Mouse (Mus musculus): ENCODE measurements around the gene Gnb1. TPM values are rescaled to one million over a fixed set of nuclear protein-coding genes. Genes with fewer than 3 reads are reported as not detected.

Gnb1 gene
- polyA plus RNA-seq, 1 experiment from 2014 or later = 778 TPM

DNA sequence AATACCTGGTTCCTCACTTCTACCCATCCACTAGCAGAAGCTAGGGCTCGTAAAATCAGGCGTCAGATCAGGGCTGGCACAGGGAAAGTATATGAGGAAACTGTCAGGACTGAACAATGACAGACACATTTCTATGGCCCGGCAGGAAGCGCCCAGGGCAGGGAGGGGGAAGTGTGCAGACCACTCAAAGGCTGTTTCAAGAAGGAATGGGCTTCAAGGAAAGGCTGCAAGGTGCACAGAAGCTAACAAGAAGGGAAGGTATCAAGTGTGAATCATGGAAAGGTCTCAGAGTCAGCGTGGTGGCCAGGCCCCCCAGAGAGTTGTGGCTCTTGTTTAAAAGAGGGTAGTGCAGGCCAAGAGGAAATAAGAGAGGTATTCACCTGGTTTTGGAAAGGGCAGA lies 705 bp upstream of the Gnb1 start:
- H3K4me1 ChIP-seq (ENCODE audit: control insufficient read depth, insufficient read depth, low read length) = peaks cover 14% of the 10 kb centered on the region
- 34% methylated on average over 5 of the region's 5 CpGs for WGBS
- H3K36me3 ChIP-seq (ENCODE audit: control insufficient read depth, insufficient read depth, low read length) = no peaks in the 10 kb centered on the region
- no peak for ATAC-seq (ENCODE audit: insufficient read depth, low FRiP score, low TSS enrichment)
- H3K27ac ChIP-seq (ENCODE audit: low read depth, low read length) = no peak overlapping the region
- no peaks in the 10 kb centered on the region for H3K9me3 ChIP-seq (ENCODE audit: control insufficient read depth, low read length)
- peak overlapping the region; percentile 74 for H3K4me2 ChIP-seq (ENCODE audit: low read depth)
- H3K4me3 ChIP-seq (ENCODE audit: low read depth, low read length) = peak overlapping the region; percentile 100
- H3K9ac ChIP-seq (ENCODE audit: low read length) = peak overlapping the region; percentile 98
- H3K27me3 ChIP-seq (ENCODE audit: control insufficient read depth, insufficient read depth, low read length) = no peaks in the 10 kb centered on the region
- DNase-seq (ENCODE audit: low spot score) = no peak

DNA sequence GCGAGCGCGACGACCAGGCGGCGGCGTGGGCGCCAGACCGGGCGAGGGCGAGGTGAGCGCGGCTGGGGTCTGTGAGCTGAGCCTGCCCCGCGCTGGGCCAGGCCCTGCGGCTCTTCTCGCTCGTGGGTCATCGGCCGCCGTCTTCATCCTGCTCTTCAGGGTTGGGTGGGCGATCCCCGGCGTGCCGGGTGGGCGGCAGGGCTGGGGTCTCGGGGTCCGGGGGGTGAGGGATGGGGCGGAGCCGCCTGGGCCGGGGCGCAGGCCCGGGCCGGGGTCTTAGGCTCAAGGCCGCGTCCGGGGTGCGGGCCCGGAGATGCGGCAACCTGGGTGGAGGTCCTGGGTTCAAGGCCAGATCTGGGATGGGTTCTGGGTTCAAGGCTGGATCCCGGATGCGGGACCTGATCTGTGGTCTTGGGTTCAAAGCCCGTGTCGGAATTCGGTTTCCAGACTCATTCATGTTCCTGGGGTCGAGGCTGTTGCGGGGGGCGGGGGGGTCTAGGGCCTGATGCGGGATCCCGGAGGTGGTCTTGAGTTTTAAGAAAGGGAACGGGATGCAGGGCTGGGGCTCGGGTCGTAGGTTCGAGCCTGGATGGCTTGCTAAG lies 469 bp downstream of the Gnb1 start:
- DNase-seq (ENCODE audit: low spot score) (peak; percentile 70), ATAC-seq (ENCODE audit: insufficient read depth, low FRiP score, low TSS enrichment) (peak; percentile 76)
- Histone ChIP-seq H3K36me3 (ENCODE audit: control insufficient read depth, insufficient read depth, low read length) (no peaks in the 10 kb centered on the region), H3K27ac (ENCODE audit: low read depth, low read length) (peak overlapping the region; percentile 90), H3K9ac (ENCODE audit: low read length) (peak overlapping the region; percentile 98), H3K4me2 (ENCODE audit: low read depth) (peak overlapping the region; percentile 86), H3K4me3 (ENCODE audit: low read depth, low read length) (peak overlapping the region; percentile 100), H3K9me3 (ENCODE audit: control insufficient read depth, low read length) (no peaks in the 10 kb centered on the region), H3K4me1 (ENCODE audit: control insufficient read depth, insufficient read depth, low read length) (peaks cover 14% of the 10 kb centered on the region), H3K27me3 (ENCODE audit: control insufficient read depth, insufficient read depth, low read length) (no peaks in the 10 kb centered on the region)
- 0% methylated on average over 49 of the region's 54 CpGs for WGBS

DNA sequence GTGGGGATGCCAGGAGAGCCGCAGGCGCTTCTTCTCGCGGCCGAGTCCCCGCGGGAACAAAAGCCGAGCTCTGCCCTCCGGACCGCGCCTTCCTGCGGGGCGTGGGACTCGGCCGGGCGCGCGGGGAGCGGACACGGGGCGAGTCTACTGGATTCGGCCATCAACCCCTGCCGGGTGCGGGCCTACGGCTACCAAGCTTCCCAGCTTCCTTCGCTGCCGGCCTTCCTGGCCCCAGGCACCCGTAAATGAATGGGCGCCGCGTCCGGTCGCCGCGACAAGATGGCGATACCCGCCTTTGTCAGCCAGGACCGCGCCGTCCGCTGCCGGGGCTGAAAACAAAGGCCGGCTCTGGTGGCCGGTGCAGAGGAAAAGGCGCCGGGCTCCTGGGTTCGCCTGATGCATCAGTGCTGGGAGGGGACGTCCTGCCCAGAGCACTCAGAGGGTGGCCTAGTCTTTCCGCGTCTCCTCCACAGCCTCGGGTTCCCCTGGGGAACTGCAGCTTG lies 1.0 kb downstream of the Gnb1 start:
- under 1% methylated on average over 50 of the region's 51 CpGs for WGBS

GRCm38 (mm10) chr4:155494891-155495290 lies 3.7 kb downstream of the Gnb1 start:
- H3K36me3 ChIP-seq (ENCODE audit: control insufficient read depth, insufficient read depth, low read length) = no peaks in the 10 kb centered on the region
- no peak overlapping the region for H3K4me3 ChIP-seq (ENCODE audit: low read depth, low read length)
- DNase-seq (ENCODE audit: low spot score) (no peak), ATAC-seq (ENCODE audit: insufficient read depth, low FRiP score, low TSS enrichment) (no peak)
- WGBS = 85% methylated on average over 4 of the region's 4 CpGs
- no peaks in the 10 kb centered on the region for H3K27me3 ChIP-seq (ENCODE audit: control insufficient read depth, insufficient read depth, low read length)
- no peak overlapping the region for H3K4me2 ChIP-seq (ENCODE audit: low read depth)
- H3K9me3 ChIP-seq (ENCODE audit: control insufficient read depth, low read length) = no peaks in the 10 kb centered on the region
- no peak overlapping the region for H3K27ac ChIP-seq (ENCODE audit: low read depth, low read length)
- no peak overlapping the region for H3K9ac ChIP-seq (ENCODE audit: low read length)
- H3K4me1 ChIP-seq (ENCODE audit: control insufficient read depth, insufficient read depth, low read length) = peaks cover 14% of the 10 kb centered on the region

More for the DNA sequence above, 1.0 kb downstream of the Gnb1 start:
- Histone ChIP-seq H3K4me3 (ENCODE audit: low read depth, low read length) (peak overlapping the region; percentile 100), H3K4me2 (ENCODE audit: low read depth) (peak overlapping the region; percentile 86), H3K9me3 (ENCODE audit: control insufficient read depth, low read length) (no peaks in the 10 kb centered on the region), H3K36me3 (ENCODE audit: control insufficient read depth, insufficient read depth, low read length) (no peaks in the 10 kb centered on the region), H3K27ac (ENCODE audit: low read depth, low read length) (peak overlapping the region; percentile 90), H3K27me3 (ENCODE audit: control insufficient read depth, insufficient read depth, low read length) (no peaks in the 10 kb centered on the region), H3K4me1 (ENCODE audit: control insufficient read depth, insufficient read depth, low read length) (peaks cover 14% of the 10 kb centered on the region), H3K9ac (ENCODE audit: low read length) (peak overlapping the region; percentile 98)
- DNase-seq (ENCODE audit: low spot score) = peak; percentile 71
- no peak; the same call in 1 of the 2 replicates for ATAC-seq (ENCODE audit: insufficient read depth, low FRiP score, low TSS enrichment)

DNA sequence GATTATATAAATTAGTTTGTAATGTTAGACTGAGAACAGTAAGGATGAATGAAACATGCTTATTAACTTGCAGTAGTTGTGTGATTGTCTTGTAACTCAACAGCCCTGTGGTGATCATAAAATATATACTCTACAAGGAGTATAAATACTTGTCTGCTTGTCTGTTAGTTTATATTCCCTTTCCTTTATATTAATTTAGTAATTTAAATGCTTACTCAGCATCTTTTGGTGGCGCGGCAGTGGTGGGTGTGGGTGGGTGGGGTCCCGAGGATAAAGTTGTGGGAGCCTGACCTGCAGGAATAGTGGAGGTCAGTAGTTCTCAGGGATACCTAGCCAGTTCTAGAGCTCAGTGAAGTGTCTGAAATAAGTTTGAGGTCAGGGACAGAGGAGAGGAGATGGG lies 6.8 kb downstream of the Gnb1 start:
- DNase-seq (ENCODE audit: low spot score) (no peak), ATAC-seq (ENCODE audit: insufficient read depth, low FRiP score, low TSS enrichment) (no peak)
- Histone ChIP-seq H3K4me2 (ENCODE audit: low read depth) (no peak overlapping the region), H3K4me3 (ENCODE audit: low read depth, low read length) (no peak overlapping the region), H3K4me1 (ENCODE audit: control insufficient read depth, insufficient read depth, low read length) (peaks cover 10% of the 10 kb centered on the region), H3K27ac (ENCODE audit: low read depth, low read length) (no peak overlapping the region), H3K27me3 (ENCODE audit: control insufficient read depth, insufficient read depth, low read length) (no peaks in the 10 kb centered on the region), H3K9me3 (ENCODE audit: control insufficient read depth, low read length) (no peaks in the 10 kb centered on the region), H3K9ac (ENCODE audit: low read length) (no peak overlapping the region), H3K36me3 (ENCODE audit: control insufficient read depth, insufficient read depth, low read length) (no peaks in the 10 kb centered on the region)
- 81% methylated on average over 3 of the region's 3 CpGs for WGBS

- Histone ChIP-seq H3K4me1 (ENCODE audit: control insufficient read depth, insufficient read depth, low read length) (no peaks in the 10 kb centered on the region), H3K27me3 (ENCODE audit: control insufficient read depth, insufficient read depth, low read length) (no peaks in the 10 kb centered on the region), H3K4me3 (ENCODE audit: low read depth, low read length) (no peak overlapping the region), H3K9me3 (ENCODE audit: control insufficient read depth, low read length) (no peaks in the 10 kb centered on the region), H3K4me2 (ENCODE audit: low read depth) (no peak overlapping the region), H3K9ac (ENCODE audit: low read length) (no peak overlapping the region), H3K27ac (ENCODE audit: low read depth, low read length) (no peak overlapping the region), H3K36me3 (ENCODE audit: control insufficient read depth, insufficient read depth, low read length) (no peaks in the 10 kb centered on the region)
- 79% methylated on average over 2 of the region's 2 CpGs for WGBS
- DNase-seq (ENCODE audit: low spot score) (no peak), ATAC-seq (ENCODE audit: insufficient read depth, low FRiP score, low TSS enrichment) (no peak)
Measured at GRCm38 (mm10) chr4:155501126-155501525, 10.0 kb downstream of the Gnb1 start.

DNA sequence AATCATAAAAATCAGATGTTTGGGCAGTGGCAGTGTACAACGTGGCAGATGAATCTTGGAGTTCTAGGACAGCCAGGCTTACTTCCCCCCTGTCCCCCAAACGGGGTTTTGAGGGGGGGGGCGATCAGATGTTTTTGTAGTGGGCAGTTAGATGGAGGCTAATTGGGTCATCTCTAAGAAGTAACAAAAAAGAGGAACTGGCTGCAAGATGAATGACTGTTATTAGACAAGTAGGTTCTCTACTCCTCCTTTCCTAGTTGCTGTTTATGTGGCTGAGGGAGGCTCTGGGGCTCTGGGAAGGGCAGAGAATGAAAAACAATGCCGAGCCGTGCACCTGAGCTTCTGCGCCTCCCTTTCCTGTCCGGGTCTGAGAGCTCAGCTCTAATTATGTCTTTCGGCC lies 13.9 kb downstream of the Gnb1 start:
- Histone ChIP-seq H3K27me3 (ENCODE audit: control insufficient read depth, insufficient read depth, low read length) (no peaks in the 10 kb centered on the region), H3K4me3 (ENCODE audit: low read depth, low read length) (no peak overlapping the region), H3K4me1 (ENCODE audit: control insufficient read depth, insufficient read depth, low read length) (no peaks in the 10 kb centered on the region), H3K9ac (ENCODE audit: low read length) (no peak overlapping the region), H3K9me3 (ENCODE audit: control insufficient read depth, low read length) (no peaks in the 10 kb centered on the region), H3K27ac (ENCODE audit: low read depth, low read length) (no peak overlapping the region), H3K36me3 (ENCODE audit: control insufficient read depth, insufficient read depth, low read length) (no peaks in the 10 kb centered on the region), H3K4me2 (ENCODE audit: low read depth) (no peak overlapping the region)
- ATAC-seq (ENCODE audit: insufficient read depth, low FRiP score, low TSS enrichment) (no peak), DNase-seq (ENCODE audit: low spot score) (no peak)
- whole genome bisulfite sequencing = 73% methylated on average over 8 of the region's 8 CpGs

DNA sequence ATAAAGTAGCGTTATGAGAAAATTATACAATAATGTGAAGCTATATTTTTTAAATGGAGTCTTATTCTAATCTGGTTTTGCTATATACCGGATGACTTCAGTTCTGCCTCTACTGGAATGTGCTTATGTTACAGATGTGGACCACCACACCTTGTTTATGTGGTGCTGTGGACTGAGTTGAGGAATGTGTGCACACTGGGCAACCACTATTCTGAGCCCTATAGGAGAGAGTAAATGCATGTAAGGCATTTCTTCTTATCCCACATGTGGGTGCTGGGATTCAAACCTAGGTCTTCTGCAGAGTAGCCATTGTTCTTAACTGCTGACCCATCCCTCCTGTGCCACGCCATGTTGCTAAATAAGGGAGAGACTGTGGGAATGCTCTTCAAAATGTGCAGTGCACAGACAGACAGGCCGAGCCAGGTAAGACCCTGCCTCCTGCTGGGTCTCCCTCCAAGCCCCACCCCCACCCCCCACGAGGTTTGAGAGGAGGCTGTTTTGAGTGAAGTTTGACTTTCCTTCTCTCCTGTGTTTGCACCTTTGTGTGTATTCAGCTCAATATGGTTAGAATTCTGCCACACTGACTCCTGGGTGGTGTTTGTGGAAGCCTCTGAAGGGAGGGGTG lies 14.6 kb downstream of the Gnb1 start:
- Histone ChIP-seq H3K4me3 (ENCODE audit: low read depth, low read length) (no peak overlapping the region), H3K9ac (ENCODE audit: low read length) (no peak overlapping the region), H3K4me2 (ENCODE audit: low read depth) (no peak overlapping the region), H3K27ac (ENCODE audit: low read depth, low read length) (no peak overlapping the region), H3K36me3 (ENCODE audit: control insufficient read depth, insufficient read depth, low read length) (no peaks in the 10 kb centered on the region), H3K27me3 (ENCODE audit: control insufficient read depth, insufficient read depth, low read length) (no peaks in the 10 kb centered on the region), H3K9me3 (ENCODE audit: control insufficient read depth, low read length) (no peaks in the 10 kb centered on the region), H3K4me1 (ENCODE audit: control insufficient read depth, insufficient read depth, low read length) (no peaks in the 10 kb centered on the region)
- no peak for DNase-seq (ENCODE audit: low spot score)
- ATAC-seq (ENCODE audit: insufficient read depth, low FRiP score, low TSS enrichment) = no peak
- WGBS = 88% methylated on average over 5 of the region's 5 CpGs

DNA sequence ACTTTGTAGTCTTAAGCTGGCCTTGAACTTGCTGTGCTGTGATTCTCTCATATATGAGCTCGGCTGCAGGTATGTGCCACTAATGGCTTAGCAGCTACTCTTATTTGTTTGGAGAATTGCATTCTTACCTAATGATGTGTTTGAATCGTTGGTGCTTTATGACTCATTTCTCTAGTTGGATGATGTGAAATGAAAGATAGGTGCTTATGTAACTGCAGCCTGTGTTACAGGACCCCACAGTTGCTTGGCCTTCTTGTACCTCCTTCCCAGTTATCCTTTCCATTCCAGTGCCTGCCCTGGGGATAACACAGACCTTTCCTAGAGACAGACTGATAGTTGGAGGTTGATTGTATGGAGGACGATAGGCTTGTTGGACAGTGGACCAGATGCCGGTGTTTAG lies 17.5 kb downstream of the Gnb1 start:
- WGBS = 95% methylated on average over 4 of the region's 4 CpGs
- H3K9ac ChIP-seq (ENCODE audit: low read length) = no peak overlapping the region
- H3K4me2 ChIP-seq (ENCODE audit: low read depth) = no peak overlapping the region
- H3K4me3 ChIP-seq (ENCODE audit: low read depth, low read length) = no peak overlapping the region
- H3K27ac ChIP-seq (ENCODE audit: low read depth, low read length) = no peak overlapping the region
- ATAC-seq (ENCODE audit: insufficient read depth, low FRiP score, low TSS enrichment) (no peak), DNase-seq (ENCODE audit: low spot score) (no peak)
- no peaks in the 10 kb centered on the region for H3K4me1 ChIP-seq (ENCODE audit: control insufficient read depth, insufficient read depth, low read length)
- H3K9me3 ChIP-seq (ENCODE audit: control insufficient read depth, low read length) = no peaks in the 10 kb centered on the region
- no peaks in the 10 kb centered on the region for H3K36me3 ChIP-seq (ENCODE audit: control insufficient read depth, insufficient read depth, low read length)
- H3K27me3 ChIP-seq (ENCODE audit: control insufficient read depth, insufficient read depth, low read length) = no peaks in the 10 kb centered on the region

Data from neural tube, embryonic 11.5 days (tissue).